Mouse (Mus musculus) cerebellum, adult 2 months (tissue): ENCODE measurements around the gene Sult1e1.

Experiments used
- CTCF ChIP-seq: fragments of 200-500 bp; IDR thresholded peaks from 2 replicates; pipeline ENCODE4 v1.5.1; 2011; ENCODE audit warnings: low read depth, mild to moderate bottlenecking, control low read depth, low read length, moderate library complexity, borderline replicate concordance; ENCODE audit not compliant: insufficient read depth
- POLR2A ChIP-seq: fragments of 200-500 bp; IDR thresholded peaks from 2 replicates; pipeline ENCODE4 v1.6.1; 2011; ENCODE audit warnings: low read length, control low read depth, borderline replicate concordance; ENCODE audit not compliant: insufficient read depth

- TF ChIP-seq CTCF (no peak), POLR2A (no peak)
These were observed at the start of gene Sult1e1 for GRCm38 (mm10) chr5:87591494-87591893.
